Mouse (Mus musculus) lung, postnatal 0 days (tissue): ENCODE measurements around the gene Dot1l.

Experiments used
- CTCF ChIP-seq: IDR thresholded peaks from 2 replicates; pipeline ENCODE4 v1.5.1; 2016; ENCODE audit warnings: antibody characterized with exemption, mild to moderate bottlenecking
- EP300 ChIP-seq: IDR thresholded peaks from 2 replicates; pipeline ENCODE4 v1.6.1; 2016; ENCODE audit warnings: antibody characterized with exemption, mild to moderate bottlenecking, control low read depth

DNA sequence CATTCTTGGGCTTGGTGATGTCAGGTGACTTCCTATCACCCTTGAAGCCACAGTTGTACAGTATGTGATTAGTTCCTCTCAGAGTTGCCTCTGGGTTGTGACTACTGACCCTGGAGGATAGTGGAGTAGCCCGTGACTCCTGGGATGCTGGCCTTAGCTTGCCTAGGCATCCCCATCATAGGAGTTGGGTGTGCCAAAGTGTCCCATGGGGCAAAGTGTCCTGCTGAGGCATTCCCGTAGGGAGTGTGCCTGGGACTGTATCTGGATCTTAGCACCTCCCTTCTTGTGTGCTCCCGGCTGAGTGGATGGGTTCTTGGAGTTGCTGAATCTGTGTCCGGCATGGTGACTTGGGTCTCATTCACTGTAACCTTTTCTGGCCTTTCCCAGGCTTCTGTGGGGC, 20.0 kb downstream of the Dot1l start:
- TF ChIP-seq CTCF: no peak
- no peak for TF ChIP-seq EP300
